Mouse (Mus musculus): ENCODE results near the gene Carm1. TPM values are rescaled to one million over a fixed set of nuclear protein-coding genes. Genes with fewer than 3 reads are reported as not detected.

The Carm1 gene
- total RNA-seq (2014; rRNA removed) (84.9 and 92.7 TPM in 2 replicates), polyA plus RNA-seq (2015; fragmentation: Nextera tagmentation; extraction: Ambion mirVana) (20.6 and 25.0 TPM in 2 replicates)

GRCm38 (mm10) chr9:21546789-21547074 lies at the start of gene Carm1:
Gene Carm1, plus strand, starts transcription at chr9:21546894.
- Histone ChIP-seq H3K36me3 (ENCODE audit: insufficient read depth, low read length) (peaks cover 10% of the 10 kb centered on the region), H3K27me3 (ENCODE audit: insufficient read depth, low read length) (no peaks in the 10 kb centered on the region), H3K4me2 (ENCODE audit: low read depth, low read length) (peak within 1 kb of the TSS; percentile 90), H3K4me3 (ENCODE audit: low read length) (peak within 1 kb of the TSS; percentile 80), H3K9me3 (ENCODE audit: low read length) (no peaks in the 10 kb centered on the region), H3K27ac (peak within 1 kb of the TSS; percentile 98), H3K4me1 (ENCODE audit: insufficient read depth, low read length) (peaks cover 10% of the 10 kb centered on the region), H3K9ac (replicated peaks; ENCODE audit: low read length) (peak within 1 kb of the TSS; percentile 95)
- ATAC-seq (no peak), DNase-seq (ENCODE audit: low spot score) (no peak)
- 0% methylated on average over 19 of the region's 52 CpGs for WGBS
- TF ChIP-seq CTCF (IDR thresholded peaks at IDR 0.05; ENCODE audit: low read depth): no peak

GRCm38 (mm10) chr9:21497050-21497542 lies 49.6 kb upstream of the Carm1 start:
- 93% methylated on average over 16 of the region's 16 CpGs for WGBS
- TF ChIP-seq CTCF (IDR thresholded peaks at IDR 0.05; ENCODE audit: low read depth): no peak
- no peaks in the 10 kb centered on the region for H3K9me3 ChIP-seq (ENCODE audit: low read length)
- ATAC-seq (no peak), DNase-seq (ENCODE audit: low spot score) (no peak)
- no peak overlapping the region for H3K9ac ChIP-seq (replicated peaks; ENCODE audit: low read length)
- no peaks in the 10 kb centered on the region for H3K4me1 ChIP-seq (ENCODE audit: insufficient read depth, low read length)
- no peak overlapping the region for H3K4me2 ChIP-seq (ENCODE audit: low read depth, low read length)
- H3K36me3 ChIP-seq (ENCODE audit: insufficient read depth, low read length): peaks cover 8% of the 10 kb centered on the region
- no peak overlapping the region for H3K4me3 ChIP-seq (ENCODE audit: low read length)
- H3K27ac ChIP-seq: no peak overlapping the region
- H3K27me3 ChIP-seq (ENCODE audit: insufficient read depth, low read length): no peaks in the 10 kb centered on the region

- 89% methylated on average over 2 of the region's 2 CpGs for WGBS
- DNase-seq (ENCODE audit: low spot score) (no peak), ATAC-seq (no peak)
- Histone ChIP-seq H3K4me3 (ENCODE audit: low read length) (no peak overlapping the region), H3K36me3 (ENCODE audit: insufficient read depth, low read length) (peaks cover 8% of the 10 kb centered on the region), H3K9me3 (ENCODE audit: low read length) (no peaks in the 10 kb centered on the region), H3K9ac (replicated peaks; ENCODE audit: low read length) (no peak overlapping the region), H3K4me2 (ENCODE audit: low read depth, low read length) (no peak overlapping the region), H3K4me1 (ENCODE audit: insufficient read depth, low read length) (no peaks in the 10 kb centered on the region), H3K27ac (no peak overlapping the region), H3K27me3 (ENCODE audit: insufficient read depth, low read length) (no peaks in the 10 kb centered on the region)
- TF ChIP-seq CTCF (IDR thresholded peaks at IDR 0.05; ENCODE audit: low read depth): no peak
Observed at GRCm38 (mm10) chr9:21497664-21498063, 49.0 kb upstream of the Carm1 start.

GRCm38 (mm10) chr9:21498284-21498902 lies 48.3 kb upstream of the Carm1 start:
- 85% methylated on average over 12 of the region's 12 CpGs for WGBS
- no peak overlapping the region for H3K27ac ChIP-seq
- TF ChIP-seq CTCF (IDR thresholded peaks at IDR 0.05; ENCODE audit: low read depth): no peak
- H3K4me3 ChIP-seq (ENCODE audit: low read length): no peak overlapping the region
- H3K9ac ChIP-seq (replicated peaks; ENCODE audit: low read length): no peak overlapping the region
- no peaks in the 10 kb centered on the region for H3K9me3 ChIP-seq (ENCODE audit: low read length)
- peaks cover 8% of the 10 kb centered on the region for H3K36me3 ChIP-seq (ENCODE audit: insufficient read depth, low read length)
- H3K4me2 ChIP-seq (ENCODE audit: low read depth, low read length): no peak overlapping the region
- ATAC-seq: no peak
- H3K4me1 ChIP-seq (ENCODE audit: insufficient read depth, low read length): no peaks in the 10 kb centered on the region
- H3K27me3 ChIP-seq (ENCODE audit: insufficient read depth, low read length): no peaks in the 10 kb centered on the region
- no peak for DNase-seq (ENCODE audit: low spot score)

- DNase-seq (ENCODE audit: low spot score): no peak
- no peak for ATAC-seq
- peaks cover 44% of the 10 kb centered on the region for H3K36me3 ChIP-seq (ENCODE audit: insufficient read depth, low read length)
- no peaks in the 10 kb centered on the region for H3K27me3 ChIP-seq (ENCODE audit: insufficient read depth, low read length)
- no peak overlapping the region for H3K4me2 ChIP-seq (ENCODE audit: low read depth, low read length)
- no peak for TF ChIP-seq CTCF (IDR thresholded peaks at IDR 0.05; ENCODE audit: low read depth)
- H3K4me1 ChIP-seq (ENCODE audit: insufficient read depth, low read length): no peaks in the 10 kb centered on the region
- 95% methylated on average over 8 of the region's 8 CpGs for WGBS
- H3K9ac ChIP-seq (replicated peaks; ENCODE audit: low read length): no peak overlapping the region
- H3K4me3 ChIP-seq (ENCODE audit: low read length): no peak overlapping the region
- H3K9me3 ChIP-seq (ENCODE audit: low read length): no peaks in the 10 kb centered on the region
- no peak overlapping the region for H3K27ac ChIP-seq
Observed at GRCm38 (mm10) chr9:21503352-21503751, 43.3 kb upstream of the Carm1 start.

GRCm38 (mm10) chr9:21505767-21506166 lies 40.9 kb upstream of the Carm1 start:
- peaks cover 7% of the 10 kb centered on the region; the same call in 1 of the 2 replicates for H3K4me1 ChIP-seq (ENCODE audit: insufficient read depth, low read length)
- H3K4me2 ChIP-seq (ENCODE audit: low read depth, low read length): no peak overlapping the region
- no peak overlapping the region for H3K9ac ChIP-seq (replicated peaks; ENCODE audit: low read length)
- ATAC-seq (no peak), DNase-seq (ENCODE audit: low spot score) (no peak)
- no peak for TF ChIP-seq CTCF (IDR thresholded peaks at IDR 0.05; ENCODE audit: low read depth)
- H3K4me3 ChIP-seq (ENCODE audit: low read length): no peak overlapping the region
- H3K36me3 ChIP-seq (ENCODE audit: insufficient read depth, low read length): peaks cover 36% of the 10 kb centered on the region
- no peaks in the 10 kb centered on the region for H3K27me3 ChIP-seq (ENCODE audit: insufficient read depth, low read length)
- no peaks in the 10 kb centered on the region for H3K9me3 ChIP-seq (ENCODE audit: low read length)
- no peak overlapping the region for H3K27ac ChIP-seq

GRCm38 (mm10) chr9:21507753-21508430 lies 38.8 kb upstream of the Carm1 start:
- no peak for DNase-seq (ENCODE audit: low spot score)
- Histone ChIP-seq H3K4me2 (ENCODE audit: low read depth, low read length) (no peak overlapping the region), H3K27ac (no peak overlapping the region), H3K9me3 (ENCODE audit: low read length) (no peaks in the 10 kb centered on the region), H3K36me3 (ENCODE audit: insufficient read depth, low read length) (peaks cover 36% of the 10 kb centered on the region), H3K4me1 (ENCODE audit: insufficient read depth, low read length) (peaks cover 9% of the 10 kb centered on the region; the same call in 1 of the 2 replicates), H3K9ac (replicated peaks; ENCODE audit: low read length) (no peak overlapping the region), H3K27me3 (ENCODE audit: insufficient read depth, low read length) (no peaks in the 10 kb centered on the region), H3K4me3 (ENCODE audit: low read length) (no peak overlapping the region)
- no peak for ATAC-seq
- WGBS: 86% methylated on average over 15 of the region's 15 CpGs
- TF ChIP-seq CTCF (IDR thresholded peaks at IDR 0.05; ENCODE audit: low read depth): no peak

Measured in hindbrain, postnatal 0 days (tissue).